Mouse (Mus musculus): Measurements from ENCODE around the gene Clec1b.

GRCm38 (mm10) chr6:129359515-129359914 lies 37.6 kb upstream of the Clec1b start:
- TF ChIP-seq CTCF (IDR thresholded peaks at IDR 0.05; ENCODE audit: low read depth) = no peak
- TF ChIP-seq EP300 (IDR thresholded peaks at IDR 0.05; ENCODE audit: low read depth) = no peak
